Mouse (Mus musculus) erythroblast, embryonic 14.5 days (primary cell): ENCODE data around the gene Angptl6.

Experiments
- GATA1 ChIP-seq: IDR thresholded peaks from 2 replicates; pipeline ENCODE4 v1.6.1; 2012; ENCODE audit warnings: low read length, inconsistent platforms, mixed read lengths
- TAL1 ChIP-seq: IDR thresholded peaks from 3 replicates; pipeline ENCODE4 v1.6.1; 2012; ENCODE audit warnings: low read length, inconsistent platforms, mixed read lengths

DNA sequence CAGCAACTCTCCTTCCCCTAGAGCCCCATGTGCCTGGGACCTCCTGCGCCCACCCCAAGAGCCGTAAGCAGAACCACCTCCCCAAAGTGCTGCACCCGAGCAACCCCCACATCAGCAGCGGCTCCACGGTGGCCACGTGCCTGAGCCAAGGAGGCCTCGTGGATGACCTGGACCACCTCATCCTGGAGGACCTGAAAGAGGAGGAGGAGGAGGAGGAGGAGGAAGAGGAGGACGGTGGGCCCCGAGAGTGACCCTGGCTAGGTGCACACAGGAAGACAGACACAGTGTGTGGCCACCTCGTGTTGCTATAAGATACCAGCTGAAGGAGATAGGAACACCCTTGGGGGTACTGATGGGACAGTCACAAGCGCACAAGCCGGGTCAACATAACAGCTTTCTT lies 6.0 kb downstream of the Angptl6 start:
- TF ChIP-seq GATA1 (no peak), TAL1 (no peak)
